Mouse (Mus musculus): ENCODE data around the gene Adam15. TPM values are rescaled to one million over a fixed set of nuclear protein-coding genes. Genes with fewer than 3 reads are reported as not detected.

The Adam15 gene
- total RNA-seq (2015) (107 and 135 TPM in 2 replicates), total RNA-seq (2017) (100 and 124 TPM in 2 replicates)

DNA sequence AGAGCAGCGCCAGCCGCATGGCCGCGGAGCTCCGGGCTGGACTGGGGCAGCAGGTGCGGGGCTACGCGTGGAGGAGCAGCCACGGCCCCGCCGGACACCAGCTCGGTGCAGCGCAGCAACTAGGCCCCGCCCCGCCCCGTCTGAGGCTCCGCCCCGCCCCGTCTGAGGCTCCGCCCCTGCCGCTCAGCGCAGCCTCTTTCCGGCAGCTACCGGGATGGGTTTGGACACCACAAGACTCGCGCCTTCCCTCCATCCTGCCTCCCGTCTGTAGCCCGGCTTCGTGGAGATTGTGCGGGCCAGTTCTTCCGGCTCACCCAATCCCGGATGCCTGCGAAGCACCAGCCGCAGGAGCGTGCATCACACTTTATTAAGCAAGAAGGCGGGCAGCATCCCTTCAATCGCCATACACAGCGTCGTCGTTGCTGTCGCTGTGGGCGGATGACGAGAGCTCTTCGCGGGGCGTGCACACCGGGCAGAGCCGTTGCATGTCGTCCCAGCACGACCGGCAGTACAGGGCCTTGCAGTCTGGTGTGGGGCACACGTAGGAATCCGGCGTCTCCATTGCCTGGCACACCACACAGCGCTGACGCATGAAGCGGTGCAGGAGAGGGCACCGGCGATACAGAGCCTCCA is at the start of gene Adam15:
TSS of gene Adam15 (minus strand) at position 128 of the 633 bp plus-strand sequence.
- peak; percentile 79 for ATAC-seq (ENCODE audit: poor library complexity, severe bottlenecking)

DNA sequence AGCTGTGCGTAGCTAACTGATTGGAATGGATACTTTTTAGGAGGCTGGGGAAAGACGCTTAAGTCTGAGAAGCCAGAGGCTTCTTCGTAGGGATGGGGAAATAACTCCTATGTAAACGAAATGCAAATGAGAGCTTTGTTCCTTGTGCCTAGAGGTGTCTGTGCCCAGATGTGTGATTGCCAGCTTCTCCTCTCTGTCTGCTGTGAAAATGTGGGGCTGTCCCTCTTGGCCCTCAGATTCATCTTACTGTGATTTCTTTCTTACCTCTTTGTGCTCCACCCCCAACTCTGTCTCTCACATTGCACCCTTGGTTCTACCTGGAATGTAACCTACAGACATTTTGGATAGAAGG is 46.8 kb upstream of the Adam15 start:
- no peak for ATAC-seq (ENCODE audit: poor library complexity, severe bottlenecking)

DNA sequence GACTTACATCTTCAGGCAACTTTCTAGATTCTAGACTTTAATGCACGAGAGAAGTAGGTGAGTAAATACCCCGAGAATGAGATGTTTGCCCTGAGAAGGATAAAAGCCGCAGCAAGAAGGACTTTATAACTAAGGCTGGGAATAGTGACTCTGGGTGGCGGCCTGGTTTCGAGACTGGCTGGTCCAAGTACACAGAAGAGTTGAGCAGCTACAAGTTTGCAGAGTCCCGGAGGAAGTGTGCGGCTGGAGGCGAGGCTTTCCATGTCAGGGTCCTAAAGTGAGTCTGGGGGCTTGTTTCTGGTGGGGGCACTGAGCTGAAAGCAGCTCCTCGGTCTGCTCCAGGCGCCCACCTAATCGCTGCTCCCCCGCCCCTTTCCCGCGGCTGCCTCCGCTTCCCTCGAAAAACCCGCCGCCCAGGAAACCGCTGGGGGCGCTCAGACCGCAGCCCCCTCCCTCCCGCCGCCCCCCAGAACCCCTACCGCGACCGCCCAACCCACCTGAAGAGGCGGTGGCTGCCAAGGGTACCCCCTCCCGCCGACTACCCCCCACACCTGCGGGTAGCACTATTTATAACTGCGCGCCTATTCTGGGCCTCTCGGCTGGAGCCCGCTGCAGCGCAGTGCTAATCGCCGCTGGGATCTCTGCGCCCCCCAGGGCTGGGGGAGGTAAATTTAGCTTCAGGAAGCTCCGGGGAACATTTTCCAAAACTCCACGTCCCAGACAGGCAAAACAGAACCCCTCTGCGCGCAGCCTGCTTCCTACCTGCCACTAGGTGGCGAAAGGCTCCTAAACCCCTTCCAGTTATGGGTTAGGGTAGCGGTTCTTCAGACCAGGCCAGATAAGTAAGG is 46.2 kb upstream of the Adam15 start:
- no peak for ATAC-seq (ENCODE audit: poor library complexity, severe bottlenecking)

DNA sequence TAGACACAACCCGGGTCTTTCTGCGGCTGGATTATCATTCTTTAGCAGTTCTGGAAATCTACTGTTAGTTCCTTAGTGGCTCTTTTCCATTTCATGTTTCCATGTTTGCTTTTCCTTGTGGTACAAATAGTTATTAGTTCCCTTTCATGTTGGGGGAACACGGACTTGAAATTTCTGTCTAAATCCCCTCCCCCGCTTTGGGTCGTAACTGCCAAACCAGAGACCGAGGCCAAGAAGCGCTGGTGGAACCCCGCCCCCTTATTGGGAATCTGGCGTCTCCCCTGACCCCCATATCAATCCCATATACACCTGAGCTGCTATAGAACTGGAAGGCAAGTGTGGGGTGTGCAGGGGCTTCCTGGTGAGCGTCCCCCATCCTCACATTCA is 45.6 kb upstream of the Adam15 start:
- no peak for ATAC-seq (ENCODE audit: poor library complexity, severe bottlenecking)

DNA sequence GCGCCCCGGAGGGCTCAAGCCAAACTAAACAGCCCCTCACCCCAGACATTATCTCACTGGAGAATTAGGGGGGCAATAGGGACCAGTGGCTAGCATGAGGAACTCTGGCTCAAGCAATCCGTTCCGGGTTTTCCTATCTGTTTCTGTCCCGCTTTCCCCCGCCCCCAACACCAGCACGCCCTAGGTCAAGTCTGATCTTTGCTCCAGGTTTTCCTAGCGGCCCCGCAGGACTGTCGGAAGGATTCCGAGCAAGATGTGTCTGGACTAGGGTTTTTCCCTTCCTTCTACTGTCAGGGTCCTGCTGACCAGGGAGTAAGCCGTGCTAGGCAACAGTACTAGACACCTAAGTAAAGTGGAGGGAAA is 45.1 kb upstream of the Adam15 start:
- no peak for ATAC-seq (ENCODE audit: poor library complexity, severe bottlenecking)

DNA sequence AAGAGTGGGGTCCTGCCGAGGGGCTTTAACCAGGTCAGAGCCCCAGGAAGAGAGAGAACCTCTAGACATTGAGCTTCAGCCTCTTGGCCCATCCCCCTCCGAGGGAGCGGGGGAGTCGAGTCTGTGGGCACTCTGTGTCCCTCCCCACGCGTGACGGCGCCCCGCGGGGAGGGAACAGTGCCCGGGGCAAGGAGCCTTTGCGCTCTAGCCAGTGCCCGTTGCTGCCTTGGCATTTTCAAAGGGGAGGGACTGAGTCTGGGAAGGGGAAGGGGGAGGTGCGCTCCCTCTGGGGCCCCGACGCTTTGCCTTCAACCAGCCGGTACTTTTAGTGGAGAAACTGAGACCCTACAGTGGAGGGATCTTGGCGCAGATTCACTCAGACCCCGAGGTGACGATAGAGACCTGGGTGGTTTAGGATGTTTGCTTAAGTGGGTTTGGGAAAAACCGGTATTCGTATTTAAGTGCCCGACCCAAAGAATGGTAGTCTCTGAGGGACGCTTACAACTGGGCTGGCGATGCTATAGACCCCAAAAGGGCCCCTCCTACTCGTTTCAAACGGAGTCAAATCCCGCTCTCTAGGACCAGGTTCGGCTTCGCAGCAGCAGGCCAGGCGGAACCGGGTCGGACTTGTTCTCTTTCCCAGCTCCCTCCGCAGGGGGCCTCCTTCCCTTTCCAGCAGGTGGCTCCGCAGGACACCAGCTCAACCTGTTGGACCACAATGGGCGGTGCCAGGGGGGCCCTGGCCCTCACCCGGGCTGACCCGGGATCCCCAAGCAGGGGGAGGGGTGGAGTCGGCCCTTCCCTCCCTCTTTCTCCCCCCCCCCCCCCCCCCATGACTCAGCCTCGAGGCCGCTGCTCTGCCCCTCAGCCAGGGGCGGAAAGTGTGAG is 44.5 kb upstream of the Adam15 start, which contains the start of gene Zbtb7b:
TSS of gene Zbtb7b (minus strand) at position 771 of the 888 bp plus-strand sequence.
- peak; percentile 58 for ATAC-seq (ENCODE audit: poor library complexity, severe bottlenecking)

DNA sequence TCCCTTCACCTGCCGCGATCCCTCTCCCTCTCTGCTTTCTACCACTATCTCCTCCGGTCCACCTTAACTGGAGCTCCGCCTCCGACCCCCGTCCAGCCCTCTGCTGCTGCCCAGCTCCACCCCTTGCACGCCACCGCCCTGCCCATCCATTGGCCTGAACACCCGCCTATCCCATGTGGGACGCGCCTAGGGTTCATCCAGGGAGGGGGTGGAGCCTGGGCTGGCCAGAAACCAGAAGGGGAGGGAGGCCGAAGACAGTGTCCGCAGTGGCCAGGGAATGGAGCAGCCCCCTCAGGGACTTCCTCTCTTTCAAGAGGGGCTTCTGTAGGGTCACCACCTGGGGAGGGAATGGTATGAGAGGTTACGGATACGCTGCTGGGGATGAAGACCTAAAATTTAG is 43.8 kb upstream of the Adam15 start:
- ATAC-seq (ENCODE audit: poor library complexity, severe bottlenecking) = peak; percentile 73

DNA sequence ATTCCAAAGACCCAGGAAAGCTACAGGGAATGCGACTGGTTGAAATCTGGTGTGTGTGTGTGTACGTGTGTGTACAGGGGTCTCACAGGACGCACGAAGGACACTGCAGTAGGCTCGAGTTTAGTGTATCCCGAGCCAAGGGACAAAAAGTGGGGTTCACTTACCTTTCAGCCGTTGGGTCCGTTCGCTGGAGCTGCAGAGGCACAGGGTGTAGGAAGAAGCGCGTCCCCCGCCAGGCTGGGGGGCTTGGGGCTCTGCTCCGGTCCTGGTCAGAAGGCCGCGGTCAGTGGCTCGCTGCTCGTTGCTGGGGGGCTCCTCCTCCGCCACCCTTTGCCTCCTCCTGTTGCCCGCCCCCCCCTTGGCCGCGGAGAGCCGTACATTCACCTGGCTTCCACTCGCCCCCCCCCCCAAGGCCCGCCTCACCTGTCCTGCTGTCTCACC is 43.1 kb upstream of the Adam15 start:
- ATAC-seq (ENCODE audit: poor library complexity, severe bottlenecking) = no peak

DNA sequence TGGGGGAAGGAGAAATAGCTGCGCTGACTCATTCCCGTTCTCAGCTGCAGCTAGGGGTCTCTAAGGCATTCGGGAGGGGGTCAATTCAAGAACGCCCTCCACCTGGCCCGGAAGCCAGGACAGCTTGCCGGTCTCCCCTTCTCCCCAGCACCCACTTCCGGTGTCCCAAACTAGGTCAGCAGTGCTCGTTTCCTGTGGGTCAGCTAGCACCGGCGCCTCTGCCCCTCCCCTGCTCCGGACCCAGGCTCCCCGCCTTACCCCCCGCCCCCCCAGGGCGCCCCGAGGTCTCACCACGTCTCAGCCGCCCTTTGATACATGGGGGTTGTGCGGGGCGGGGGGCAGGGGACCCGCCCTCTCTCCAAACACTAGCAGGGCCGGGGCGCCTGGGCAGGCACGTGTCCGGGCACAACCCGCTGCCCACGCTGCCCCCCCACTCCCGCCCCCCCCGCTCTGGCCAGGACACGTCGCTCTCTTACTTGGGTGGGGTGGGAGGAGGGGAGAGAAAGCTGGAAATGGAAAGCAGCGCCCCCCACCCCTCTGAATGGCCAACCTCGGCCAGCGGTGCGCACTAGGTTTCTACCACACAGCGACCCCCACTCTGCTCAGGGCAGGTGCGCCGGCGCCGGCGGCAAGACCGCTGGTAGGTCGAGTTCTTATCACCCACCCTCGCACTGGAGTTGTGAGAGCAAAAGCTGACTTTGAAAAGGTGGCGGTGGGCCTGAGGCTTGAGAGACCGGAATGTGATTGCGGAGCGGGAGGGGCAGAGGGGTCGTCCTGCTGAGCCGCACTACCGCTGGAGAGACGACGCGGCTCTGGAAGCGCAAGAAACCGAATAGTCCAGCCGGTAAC is 42.1 kb upstream of the Adam15 start:
- ATAC-seq (ENCODE audit: poor library complexity, severe bottlenecking) = no peak

DNA sequence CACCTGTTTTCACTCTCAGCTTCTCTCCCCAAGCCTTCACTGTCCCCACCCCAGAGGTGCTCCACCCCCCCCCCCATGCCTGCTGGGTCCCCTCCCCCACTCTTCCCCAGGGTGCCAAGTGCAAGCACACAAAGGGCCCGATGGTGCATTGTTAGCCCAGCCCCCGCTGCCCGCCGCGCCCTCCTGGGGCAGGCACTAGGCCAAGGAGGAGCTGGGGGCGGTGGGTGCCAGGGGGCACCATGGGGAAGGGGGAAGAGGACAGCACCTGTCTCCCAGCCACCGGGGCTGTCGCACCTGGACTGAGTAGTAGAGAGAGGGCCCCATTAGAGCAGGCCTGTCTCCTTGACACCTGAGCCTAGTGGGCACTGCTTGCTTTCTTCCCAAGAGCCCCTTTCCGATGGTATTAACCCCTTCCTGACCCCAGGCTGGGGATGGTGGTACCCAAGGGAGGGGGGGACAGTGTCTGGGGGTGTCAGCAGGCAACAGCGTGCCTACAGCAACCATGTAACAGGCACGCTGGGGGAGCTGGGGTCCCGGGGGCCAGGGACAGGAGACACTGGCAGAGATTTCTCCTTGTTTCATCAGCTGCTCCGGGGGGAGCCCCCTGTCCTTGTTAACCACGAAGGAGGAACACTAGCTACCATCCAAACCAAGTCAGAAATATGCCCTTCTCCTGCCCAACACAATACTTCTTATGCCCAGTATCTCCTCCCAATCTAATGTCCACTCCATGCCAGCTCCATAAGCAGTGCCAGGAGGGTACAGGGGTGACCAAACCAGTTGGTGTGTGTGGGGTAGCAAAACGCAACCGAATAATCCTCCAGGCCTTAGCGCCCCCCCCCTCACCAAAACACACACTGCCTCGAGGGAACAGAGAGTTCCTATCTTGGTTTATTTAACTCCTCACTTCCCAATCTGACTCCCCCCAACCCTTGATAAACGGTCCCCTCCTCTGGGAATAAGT is 41.2 kb upstream of the Adam15 start:
- ATAC-seq (ENCODE audit: poor library complexity, severe bottlenecking) = no peak

DNA sequence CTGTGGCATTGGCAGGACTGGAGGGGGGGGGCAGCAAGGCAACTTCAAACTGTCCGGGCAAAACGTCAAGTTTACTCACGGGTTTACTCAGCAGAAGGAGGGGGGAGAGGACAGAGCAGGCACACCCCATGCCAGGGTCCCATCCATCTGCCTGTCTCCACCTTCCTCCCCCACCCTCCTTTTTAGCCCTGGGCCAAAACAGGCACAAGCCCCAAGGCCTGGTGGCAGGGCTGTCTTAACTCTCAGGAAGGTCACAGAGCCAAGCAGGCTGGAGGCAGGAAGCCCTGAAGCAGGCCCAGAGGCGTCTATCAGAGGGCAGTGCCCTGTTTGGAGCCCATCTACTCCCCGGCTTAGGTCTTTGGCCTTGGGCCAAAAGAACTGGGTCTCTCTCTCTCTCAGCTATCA is 40.3 kb upstream of the Adam15 start:
- no peak for ATAC-seq (ENCODE audit: poor library complexity, severe bottlenecking)

DNA sequence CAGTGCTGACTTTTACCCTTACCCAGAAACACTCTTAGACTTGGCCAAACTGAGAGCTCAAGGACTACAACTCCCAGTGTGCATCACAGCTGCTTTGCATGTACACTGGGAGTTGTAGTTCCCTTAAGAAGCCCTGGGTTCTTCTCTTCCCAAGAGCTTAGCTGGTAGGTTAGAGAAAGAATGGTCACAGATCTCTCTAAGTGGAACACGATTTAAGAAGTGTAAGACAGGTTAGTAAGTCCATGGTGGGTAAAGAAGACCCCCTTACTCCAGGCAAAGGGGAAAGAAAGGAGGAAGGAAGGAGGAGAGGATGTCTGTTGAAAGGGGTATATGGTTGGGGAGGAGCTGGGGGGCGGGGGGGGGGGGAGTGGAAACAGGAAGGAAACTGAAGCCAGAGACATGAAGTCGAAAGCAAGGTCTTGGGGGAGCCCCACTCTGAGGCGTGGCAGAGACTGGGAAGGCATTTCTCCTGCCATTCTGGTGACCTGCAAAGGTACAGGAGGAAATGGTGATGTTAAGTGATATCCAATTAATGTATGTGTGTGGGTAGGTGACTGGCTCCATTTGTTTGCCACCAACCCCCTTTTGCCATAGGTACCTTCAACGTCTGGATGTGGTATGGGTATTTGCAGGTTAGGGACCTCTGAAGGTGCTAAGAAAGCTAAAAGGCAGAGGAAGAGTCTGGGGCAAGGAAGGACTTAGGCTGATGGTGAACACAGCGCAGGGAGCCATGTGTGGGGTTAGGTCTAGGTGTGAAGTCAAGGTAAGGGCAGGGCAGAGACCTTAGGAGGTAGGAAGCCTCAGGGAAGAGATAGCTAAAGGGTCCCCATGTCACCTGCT is 39.3 kb upstream of the Adam15 start:
- peak; percentile 19; the same call in 1 of the 2 replicates for ATAC-seq (ENCODE audit: poor library complexity, severe bottlenecking)

DNA sequence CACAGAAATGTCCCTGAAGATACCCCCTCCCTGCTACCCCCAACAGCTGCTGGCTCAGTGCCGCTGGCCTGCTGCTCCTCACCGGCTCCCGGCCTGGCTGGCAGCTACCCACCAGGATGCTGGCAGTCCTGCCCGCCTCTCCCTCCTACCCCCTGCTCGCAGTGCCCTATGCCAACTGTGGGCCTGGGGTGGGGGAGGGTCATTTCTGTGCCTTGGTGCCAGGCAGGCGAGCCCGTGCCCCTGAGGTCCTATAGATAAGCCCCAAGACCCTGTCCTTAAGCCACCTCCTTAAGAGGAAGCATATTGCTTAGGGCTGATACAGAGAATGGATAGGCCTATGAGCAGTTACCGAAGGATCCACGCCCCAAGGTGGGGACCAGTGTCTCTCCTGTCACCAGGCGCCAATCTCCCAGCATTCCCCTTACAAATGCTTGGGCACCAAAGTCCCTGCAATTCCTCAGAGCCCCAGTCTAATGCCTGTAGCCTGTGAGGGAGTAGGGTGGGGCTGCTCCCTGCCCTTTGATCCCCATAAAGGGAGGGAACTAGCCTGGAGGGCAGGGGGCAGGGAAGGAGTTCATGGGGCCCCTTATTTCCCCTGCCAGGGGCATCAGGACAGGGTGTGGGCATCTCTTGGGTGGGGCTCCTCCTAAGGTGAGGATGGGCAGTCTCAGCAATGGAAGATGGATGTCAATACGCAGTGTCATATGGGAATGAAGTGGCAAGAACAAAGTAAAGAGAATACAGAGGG is 38.5 kb upstream of the Adam15 start:
- ATAC-seq (ENCODE audit: poor library complexity, severe bottlenecking) = peak; percentile 9; the same call in 1 of the 2 replicates

DNA sequence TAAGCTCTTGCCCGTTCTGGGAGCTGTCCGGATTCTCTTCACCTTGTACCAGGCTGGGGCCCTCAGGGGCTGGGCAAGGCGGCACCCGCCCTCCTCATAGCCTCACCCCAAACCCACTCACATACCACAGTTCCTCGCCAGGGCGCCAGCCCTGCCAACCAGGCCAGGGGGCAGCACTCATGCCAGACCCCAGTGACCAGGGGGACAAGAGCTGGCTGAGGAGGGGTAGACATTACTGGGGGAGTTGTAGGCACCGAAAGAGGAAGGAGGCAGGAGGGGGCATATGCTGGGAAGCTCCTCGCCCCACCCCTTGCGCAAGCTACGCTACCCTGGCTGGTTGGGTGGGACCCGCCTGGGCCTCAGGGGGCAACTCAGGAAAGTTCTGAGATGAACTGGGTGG is 37.8 kb upstream of the Adam15 start:
- peak; percentile 13; the same call in 1 of the 2 replicates for ATAC-seq (ENCODE audit: poor library complexity, severe bottlenecking)

DNA sequence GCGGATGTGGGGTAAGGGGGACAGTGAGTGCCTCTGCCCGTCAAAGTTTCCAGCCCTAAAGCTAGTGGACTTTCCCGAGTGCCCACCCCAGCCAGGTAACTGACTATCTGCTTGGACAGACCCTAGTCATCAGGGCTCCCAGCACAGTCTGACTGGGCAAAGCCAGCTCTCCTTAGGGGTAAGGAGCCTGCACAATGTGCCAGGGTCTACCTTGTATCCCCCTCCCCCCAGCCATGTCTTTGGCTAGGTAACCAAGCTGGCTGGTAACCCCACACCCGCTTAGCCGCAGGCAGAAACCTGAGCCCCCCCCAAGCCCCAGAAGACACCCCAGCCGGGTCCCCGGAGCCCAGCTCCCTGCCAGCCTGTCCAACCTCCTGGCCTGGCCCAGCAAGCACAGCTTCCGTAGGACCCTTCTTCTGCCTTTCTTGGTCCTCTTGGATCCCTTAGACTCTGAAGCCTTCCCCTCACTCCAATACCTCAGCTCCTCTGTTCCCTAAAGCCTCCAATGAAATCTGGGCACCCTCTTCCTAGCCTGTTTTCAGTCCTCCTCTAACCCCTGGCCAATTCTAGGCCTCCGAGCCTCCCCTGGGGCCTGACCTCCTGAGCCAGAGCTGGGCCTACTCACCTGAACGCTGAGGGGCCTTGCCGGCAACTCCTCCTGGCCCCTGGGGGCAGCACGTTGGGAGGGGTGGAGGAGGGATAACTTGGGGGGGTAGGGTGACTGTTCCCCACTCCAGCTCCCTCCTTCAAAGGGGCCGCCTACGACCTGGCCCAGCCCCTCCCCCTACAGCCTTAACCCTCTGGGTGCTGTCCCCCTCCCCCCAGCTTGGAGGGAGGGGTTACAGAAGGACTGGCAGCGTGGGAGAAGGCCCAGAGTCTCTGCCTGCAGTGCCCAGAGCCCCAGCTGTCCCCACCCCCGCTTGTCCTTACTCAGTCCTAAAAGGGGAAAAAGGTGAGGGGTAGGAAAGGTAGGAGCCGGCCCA is 36.9 kb upstream of the Adam15 start:
- no peak for ATAC-seq (ENCODE audit: poor library complexity, severe bottlenecking)

DNA sequence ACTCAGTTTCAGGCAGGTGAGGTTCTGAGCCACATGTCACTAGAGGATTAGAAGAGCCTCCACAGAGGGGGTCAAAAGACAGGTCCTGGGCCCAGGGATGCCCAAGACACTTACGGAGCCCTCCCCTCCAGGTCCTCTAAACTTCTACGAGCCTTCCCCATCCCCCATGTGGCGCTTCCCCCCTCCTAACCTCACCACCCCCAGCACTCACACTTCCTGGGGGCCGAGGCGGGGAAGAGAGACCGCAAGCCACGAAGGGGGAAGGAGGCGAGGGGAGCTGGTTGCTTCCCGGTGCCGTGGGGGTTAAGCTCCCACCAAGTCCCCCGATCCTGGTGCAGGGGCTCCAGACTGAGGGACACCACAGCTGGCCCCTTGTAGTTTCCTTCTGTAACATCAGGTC is 35.7 kb upstream of the Adam15 start:
- ATAC-seq (ENCODE audit: poor library complexity, severe bottlenecking) = peak; percentile 19; the same call in 1 of the 2 replicates
